Mouse (Mus musculus): ENCODE measurements around the gene Rnasel. TPM values are rescaled to one million over a fixed set of nuclear protein-coding genes. Genes with fewer than 3 reads are reported as not detected.

Gene Rnasel
- polyA plus RNA-seq, 1 experiment from 2014 or later, result 44.4 TPM

DNA sequence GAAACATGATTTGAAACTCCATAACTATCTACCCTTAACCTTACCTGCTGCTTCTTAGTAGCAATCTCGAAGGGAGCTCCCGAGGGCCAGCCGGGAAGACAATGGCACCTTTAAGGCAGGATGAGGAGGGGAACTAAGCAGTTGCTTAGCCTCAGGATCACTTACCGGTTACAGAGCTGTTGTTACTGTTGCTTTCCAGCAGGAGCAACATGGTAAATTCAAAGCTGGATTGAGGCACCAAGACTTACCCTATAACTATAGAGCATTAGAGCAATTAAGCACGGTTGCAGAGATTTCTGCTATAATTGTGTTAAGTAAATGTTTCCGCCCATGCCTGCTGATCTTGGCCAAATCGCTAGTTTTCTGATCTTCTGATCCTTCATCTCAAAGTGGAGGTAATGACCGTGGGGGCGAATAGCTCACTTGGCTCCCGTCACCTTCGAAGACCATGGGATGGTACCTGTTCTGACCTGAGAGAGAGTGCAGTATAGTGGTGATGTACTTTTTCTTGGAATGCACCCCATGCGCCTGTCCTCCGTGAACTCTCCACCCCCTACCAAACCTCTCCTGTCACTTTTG lies 9.7 kb upstream of the Rnasel start:
- no peak overlapping the region for H3K9ac ChIP-seq (replicated peaks)

DNA sequence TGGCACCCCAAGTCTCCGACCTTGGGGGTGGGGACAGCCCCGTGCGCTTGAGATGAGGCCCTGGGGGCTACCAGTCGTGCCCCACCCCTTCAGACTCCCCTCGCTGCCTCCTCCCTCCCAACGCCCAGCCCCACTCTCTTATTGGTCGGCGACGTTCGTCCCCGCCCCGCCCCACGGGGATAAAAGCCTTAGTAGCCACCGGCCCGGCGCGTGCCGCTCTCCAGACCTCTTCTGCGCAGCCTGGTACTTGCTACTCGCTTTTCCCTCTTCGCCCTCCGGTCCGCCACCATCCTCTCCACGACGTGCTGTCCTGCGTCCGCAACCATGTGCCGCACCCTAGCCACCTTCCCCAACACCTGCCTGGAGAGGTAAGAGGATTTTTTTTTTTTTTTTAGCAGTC lies 9.1 kb upstream of the Rnasel start, which contains the start of gene Rgs16:
Rgs16 (plus strand) TSS at position 205 of the 400 bp plus-strand sequence.
- H3K4me1 ChIP-seq, result peaks cover 67% of the 10 kb centered on the region
- H3K27ac ChIP-seq (replicated peaks), result no peak within 1 kb of the TSS; the same call in 1 of the 2 replicates
- peak; percentile 79 for ATAC-seq (replicated peaks)
- WGBS, result 2% methylated on average over 28 of the region's 28 CpGs
- H3K9me3 ChIP-seq, result no peaks in the 10 kb centered on the region
- H3K4me3 ChIP-seq, result peak within 1 kb of the TSS; percentile 50
- no peaks in the 10 kb centered on the region for H3K36me3 ChIP-seq
- no peaks in the 10 kb centered on the region for H3K27me3 ChIP-seq
- H3K4me2 ChIP-seq (replicated peaks), result peak within 1 kb of the TSS; percentile 74
- H3K9ac ChIP-seq (replicated peaks), result peak within 1 kb of the TSS; percentile 48

More for the DNA sequence above, 9.7 kb upstream of the Rnasel start:
- peak overlapping the region; percentile 74 for H3K4me2 ChIP-seq (replicated peaks)
- 17% methylated on average over 13 of the region's 13 CpGs for WGBS
- no peaks in the 10 kb centered on the region for H3K9me3 ChIP-seq
- ATAC-seq (replicated peaks), result no peak
- H3K4me3 ChIP-seq, result peak overlapping the region; percentile 50
- no peak overlapping the region for H3K27ac ChIP-seq (replicated peaks)
- H3K36me3 ChIP-seq, result no peaks in the 10 kb centered on the region
- H3K27me3 ChIP-seq, result no peaks in the 10 kb centered on the region
- H3K4me1 ChIP-seq, result peaks cover 64% of the 10 kb centered on the region

DNA sequence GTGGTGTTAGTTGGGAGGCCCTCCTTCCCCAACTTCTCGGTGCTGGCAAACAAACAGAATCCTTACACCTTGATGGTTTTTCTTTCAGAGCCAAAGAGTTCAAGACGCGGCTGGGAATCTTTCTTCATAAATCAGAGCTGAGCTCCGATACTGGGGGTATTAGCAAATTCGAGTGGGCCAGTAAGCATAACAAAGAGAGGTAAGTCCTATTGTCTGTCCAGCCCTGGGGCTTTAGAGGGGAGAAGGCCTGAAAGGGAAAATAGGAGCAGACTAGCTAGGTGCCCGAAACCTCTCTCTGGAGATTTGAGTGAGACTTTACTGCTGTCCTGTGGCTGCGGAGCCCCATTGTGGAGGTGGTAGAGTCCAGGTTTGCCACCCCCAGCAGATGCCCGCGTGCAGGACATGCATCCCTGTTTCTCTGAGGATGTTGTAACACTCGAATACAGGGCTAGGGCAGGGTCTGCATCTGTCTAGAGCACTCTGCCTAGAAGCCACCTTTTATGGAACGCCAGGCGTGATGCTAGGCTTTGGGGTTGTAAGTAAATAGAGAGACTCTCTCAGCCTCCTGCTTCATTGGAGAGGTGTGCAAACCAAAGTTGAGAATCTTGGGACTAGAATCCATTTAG lies 8.3 kb upstream of the Rnasel start:
- H3K4me1 ChIP-seq, result peaks cover 67% of the 10 kb centered on the region
- no peaks in the 10 kb centered on the region for H3K36me3 ChIP-seq
- peak overlapping the region; percentile 48 for H3K9ac ChIP-seq (replicated peaks)
- no peaks in the 10 kb centered on the region for H3K9me3 ChIP-seq
- H3K27ac ChIP-seq (replicated peaks), result no peak overlapping the region; the same call in 1 of the 2 replicates
- peak overlapping the region; percentile 50 for H3K4me3 ChIP-seq
- no peaks in the 10 kb centered on the region for H3K27me3 ChIP-seq
- 27% methylated on average over 12 of the region's 12 CpGs for WGBS
- no peak for ATAC-seq (replicated peaks)
- H3K4me2 ChIP-seq (replicated peaks), result peak overlapping the region; percentile 74

DNA sequence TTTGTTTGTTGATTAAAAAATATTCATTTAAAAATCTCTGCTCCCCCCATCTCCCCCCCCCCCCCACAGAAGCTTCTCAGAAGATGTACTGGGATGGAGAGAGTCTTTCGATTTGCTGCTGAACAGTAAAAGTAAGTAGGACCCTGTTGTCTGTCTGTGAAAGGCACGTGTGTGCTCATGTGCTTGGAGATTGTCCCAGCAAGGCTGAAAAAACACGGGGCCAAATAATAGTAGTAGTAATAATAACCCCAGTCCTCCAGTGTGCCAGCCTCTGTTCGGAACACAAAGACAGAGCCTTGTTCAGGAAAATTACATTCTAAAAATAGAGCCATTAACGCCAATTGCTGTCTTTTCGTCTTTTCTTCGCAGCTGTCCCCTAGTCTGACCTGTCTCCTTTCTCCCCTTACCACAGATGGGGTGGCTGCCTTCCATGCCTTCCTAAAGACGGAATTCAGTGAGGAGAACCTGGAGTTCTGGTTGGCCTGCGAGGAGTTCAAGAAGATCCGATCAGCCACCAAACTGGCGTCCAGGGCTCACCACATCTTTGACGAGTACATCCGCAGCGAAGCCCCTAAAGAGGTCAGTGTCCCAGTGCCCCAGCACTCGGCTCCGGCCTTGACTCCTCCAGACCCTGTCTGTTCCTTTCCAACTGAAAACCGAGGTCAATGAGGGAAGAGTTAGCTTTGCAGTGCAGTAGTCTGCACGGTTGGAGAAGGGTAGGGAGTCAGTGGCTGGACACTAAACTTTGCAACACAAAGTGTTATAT lies 7.5 kb upstream of the Rnasel start:
- H3K4me1 ChIP-seq, result peaks cover 62% of the 10 kb centered on the region

DNA sequence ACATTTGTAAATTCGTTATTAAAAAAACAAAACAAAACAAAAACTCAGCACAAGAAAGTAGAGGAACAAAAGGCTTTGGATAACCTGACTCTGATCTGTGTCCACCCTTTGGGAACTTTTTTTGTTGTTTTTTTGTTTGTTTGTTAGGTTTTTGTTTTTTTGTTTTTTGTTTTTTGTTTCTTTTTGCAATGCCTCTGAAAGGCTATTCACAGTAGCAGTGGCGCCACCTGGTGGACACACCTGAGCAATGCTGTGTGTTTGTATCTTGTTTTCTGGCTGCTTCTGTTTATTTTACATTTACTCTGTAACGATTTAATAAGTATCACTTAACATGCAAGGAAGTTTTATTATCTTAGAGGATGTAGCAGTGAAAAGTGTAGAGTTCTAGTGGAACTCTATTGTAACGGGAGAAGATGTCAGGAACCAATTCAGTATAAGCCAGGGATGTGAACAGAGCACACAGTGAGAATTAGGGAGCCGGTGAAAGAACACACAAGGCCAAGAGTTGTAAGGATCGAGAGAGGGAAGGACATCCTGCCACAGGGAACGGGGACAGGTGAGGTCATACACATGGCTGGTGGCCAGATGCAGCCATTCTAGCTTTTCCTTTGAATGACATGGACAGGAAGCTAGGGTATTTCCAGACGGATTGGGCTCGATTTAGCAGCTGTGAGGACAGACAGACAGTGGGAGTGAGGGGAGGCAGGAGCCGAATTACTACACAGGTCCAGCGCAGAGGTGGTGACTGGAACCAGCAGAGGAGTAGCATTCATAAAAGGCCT lies 6.7 kb upstream of the Rnasel start:
- H3K4me2 ChIP-seq (replicated peaks), result peak overlapping the region; percentile 74
- peaks cover 59% of the 10 kb centered on the region for H3K4me1 ChIP-seq
- peak overlapping the region; percentile 50 for H3K4me3 ChIP-seq
- no peak for ATAC-seq (replicated peaks)
- no peak overlapping the region for H3K9ac ChIP-seq (replicated peaks)
- no peaks in the 10 kb centered on the region for H3K36me3 ChIP-seq
- no peaks in the 10 kb centered on the region for H3K9me3 ChIP-seq
- H3K27ac ChIP-seq (replicated peaks), result no peak overlapping the region
- H3K27me3 ChIP-seq, result no peaks in the 10 kb centered on the region
- 59% methylated on average over 11 of the region's 11 CpGs for WGBS

More for the DNA sequence above, 7.5 kb upstream of the Rnasel start:
- H3K27ac ChIP-seq (replicated peaks), result peak overlapping the region; percentile 3; the same call in 1 of the 2 replicates
- no peaks in the 10 kb centered on the region for H3K9me3 ChIP-seq
- no peak for ATAC-seq (replicated peaks)
- H3K27me3 ChIP-seq, result no peaks in the 10 kb centered on the region
- H3K4me2 ChIP-seq (replicated peaks), result peak overlapping the region; percentile 74
- no peaks in the 10 kb centered on the region for H3K36me3 ChIP-seq
- 49% methylated on average over 18 of the region's 18 CpGs for WGBS
- no peak overlapping the region; the same call in 1 of the 2 replicates for H3K9ac ChIP-seq (replicated peaks)
- peak overlapping the region; percentile 50 for H3K4me3 ChIP-seq

DNA sequence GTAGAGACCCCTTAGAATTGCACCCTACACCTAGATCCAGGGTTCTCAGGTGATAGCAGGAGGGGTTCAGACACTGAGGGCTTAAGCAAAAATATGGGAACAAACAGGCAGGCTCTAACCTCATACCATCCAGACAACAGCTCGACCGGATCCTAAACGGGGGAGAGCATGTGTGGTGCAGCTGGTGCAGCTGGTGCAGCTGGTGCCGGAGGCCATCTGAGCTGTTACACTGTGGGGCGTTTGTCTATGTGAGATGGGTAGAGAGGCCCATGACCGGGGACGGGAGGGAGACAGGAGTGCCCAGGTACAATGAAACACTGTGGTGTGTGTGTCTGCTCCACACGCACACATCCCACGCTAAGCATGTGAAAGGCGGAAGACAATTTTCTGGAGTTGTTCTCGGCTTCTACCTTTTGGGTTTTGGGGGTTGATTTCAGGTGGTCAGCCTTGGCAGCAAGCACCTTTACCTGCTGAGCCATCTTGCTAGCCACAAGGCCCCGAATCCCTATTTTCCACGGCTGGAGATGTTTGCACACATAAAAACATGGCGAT lies 3.0 kb upstream of the Rnasel start:
- no peak overlapping the region for H3K9ac ChIP-seq (replicated peaks)

DNA sequence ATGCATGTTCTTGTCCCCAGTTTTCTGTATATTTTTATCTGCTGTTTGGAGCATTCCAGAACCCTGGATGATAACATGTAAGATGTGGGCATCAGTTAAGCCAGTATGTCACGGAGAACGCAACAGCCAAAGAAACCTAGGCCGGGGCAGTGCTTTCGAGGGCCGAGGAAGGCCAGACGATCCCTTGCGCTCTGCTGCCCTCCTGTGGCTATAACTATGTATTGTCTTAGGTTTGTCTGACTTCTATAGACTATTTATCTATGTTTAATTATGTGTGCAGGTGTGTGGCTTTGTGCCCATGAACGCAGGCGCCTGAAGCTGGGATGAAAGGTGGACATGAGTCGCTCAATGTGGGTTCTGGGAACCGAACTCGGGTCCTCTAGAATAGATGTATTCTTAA lies 2.5 kb upstream of the Rnasel start:
- H3K4me1 ChIP-seq, result peaks cover 65% of the 10 kb centered on the region
- no peaks in the 10 kb centered on the region for H3K9me3 ChIP-seq
- H3K4me2 ChIP-seq (replicated peaks), result no peak overlapping the region
- no peak overlapping the region for H3K4me3 ChIP-seq
- no peak overlapping the region for H3K27ac ChIP-seq (replicated peaks)
- H3K27me3 ChIP-seq, result no peaks in the 10 kb centered on the region
- H3K9ac ChIP-seq (replicated peaks), result no peak overlapping the region
- 5% methylated on average over 12 of the region's 12 CpGs for WGBS
- ATAC-seq (replicated peaks), result no peak
- no peaks in the 10 kb centered on the region for H3K36me3 ChIP-seq

More for the DNA sequence above, 3.0 kb upstream of the Rnasel start:
- H3K27ac ChIP-seq (replicated peaks), result no peak overlapping the region
- no peak overlapping the region for H3K4me2 ChIP-seq (replicated peaks)
- no peaks in the 10 kb centered on the region for H3K9me3 ChIP-seq
- peak; percentile 9; the same call in 1 of the 2 replicates for ATAC-seq (replicated peaks)
- 71% methylated on average over 14 of the region's 14 CpGs for WGBS
- H3K4me1 ChIP-seq, result peaks cover 64% of the 10 kb centered on the region
- H3K36me3 ChIP-seq, result no peaks in the 10 kb centered on the region
- H3K4me3 ChIP-seq, result no peak overlapping the region
- no peaks in the 10 kb centered on the region for H3K27me3 ChIP-seq

DNA sequence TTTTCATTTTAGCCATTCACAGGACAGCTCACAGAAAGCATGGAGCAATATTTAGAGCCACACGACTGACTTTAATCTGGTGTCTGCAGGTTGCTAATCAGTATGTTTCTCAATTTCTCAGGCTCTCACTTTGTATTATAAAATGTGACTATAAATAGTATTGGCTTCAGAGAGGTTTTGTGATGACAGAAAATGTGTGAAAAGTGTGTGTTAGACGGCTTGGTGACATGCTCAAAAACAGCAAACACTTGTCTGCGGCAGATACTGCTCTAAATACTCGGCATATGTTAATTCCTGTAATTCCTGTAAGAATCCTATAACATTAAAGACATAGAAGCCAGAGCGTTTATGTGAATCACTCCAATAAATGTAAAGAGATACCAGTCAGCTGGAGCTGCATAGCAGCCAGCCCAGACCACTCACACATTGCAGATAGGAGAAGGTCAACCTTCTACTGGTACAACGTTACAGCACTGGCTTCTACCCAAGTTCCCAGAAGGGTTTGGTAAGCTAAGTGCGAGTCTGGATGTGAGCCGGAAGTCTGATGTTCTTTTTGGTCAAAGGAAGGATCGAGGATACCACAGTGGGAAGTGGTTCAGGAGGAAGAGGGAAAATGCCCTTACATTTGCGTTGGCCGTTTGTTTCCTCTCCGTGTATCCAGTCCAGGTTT lies 1.2 kb upstream of the Rnasel start:
- WGBS, result 59% methylated on average over 12 of the region's 12 CpGs

DNA sequence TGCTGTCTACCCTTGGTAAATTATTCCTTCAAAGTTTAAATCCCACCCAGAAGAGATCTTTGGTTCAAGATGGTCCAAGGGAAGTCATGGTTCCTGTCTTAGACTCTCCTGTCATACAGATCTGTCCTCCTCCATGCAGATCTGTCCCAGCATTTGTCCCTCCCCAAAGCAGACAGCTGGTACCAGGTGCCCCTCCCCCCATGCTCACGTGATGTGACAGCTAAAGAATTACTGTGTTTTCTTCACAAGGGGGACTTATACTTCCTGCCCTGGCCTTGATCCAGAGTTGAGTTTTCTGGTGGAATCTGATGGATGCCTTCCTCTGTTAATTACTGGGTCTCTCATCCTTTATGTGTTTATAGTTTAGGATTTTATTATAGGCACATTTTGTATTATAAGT lies 677 bp upstream of the Rnasel start:
- H3K36me3 ChIP-seq, result 0 out of 2 replicates have a peak, but pooled peaks cover 2% of the 10 kb centered on the region
- no peak overlapping the region for H3K4me3 ChIP-seq
- H3K4me2 ChIP-seq (replicated peaks), result peak overlapping the region; percentile 51; the same call in 1 of the 2 replicates
- no peaks in the 10 kb centered on the region for H3K27me3 ChIP-seq
- peak; percentile 9; the same call in 1 of the 2 replicates for ATAC-seq (replicated peaks)
- H3K27ac ChIP-seq (replicated peaks), result peak overlapping the region; percentile 84
- 0% methylated on average over 1 of the region's 1 CpGs for WGBS
- no peak overlapping the region for H3K9ac ChIP-seq (replicated peaks)
- no peaks in the 10 kb centered on the region for H3K9me3 ChIP-seq
- peaks cover 59% of the 10 kb centered on the region for H3K4me1 ChIP-seq

More for the DNA sequence above, 1.2 kb upstream of the Rnasel start:
- Histone ChIP-seq H3K4me2 (replicated peaks) (peak overlapping the region; percentile 51; the same call in 1 of the 2 replicates), H3K36me3 (no peaks in the 10 kb centered on the region), H3K9me3 (no peaks in the 10 kb centered on the region), H3K4me1 (peaks cover 63% of the 10 kb centered on the region), H3K9ac (replicated peaks) (no peak overlapping the region), H3K27ac (replicated peaks) (peak overlapping the region; percentile 84), H3K27me3 (no peaks in the 10 kb centered on the region), H3K4me3 (no peak overlapping the region)
- ATAC-seq (replicated peaks), result no peak

DNA sequence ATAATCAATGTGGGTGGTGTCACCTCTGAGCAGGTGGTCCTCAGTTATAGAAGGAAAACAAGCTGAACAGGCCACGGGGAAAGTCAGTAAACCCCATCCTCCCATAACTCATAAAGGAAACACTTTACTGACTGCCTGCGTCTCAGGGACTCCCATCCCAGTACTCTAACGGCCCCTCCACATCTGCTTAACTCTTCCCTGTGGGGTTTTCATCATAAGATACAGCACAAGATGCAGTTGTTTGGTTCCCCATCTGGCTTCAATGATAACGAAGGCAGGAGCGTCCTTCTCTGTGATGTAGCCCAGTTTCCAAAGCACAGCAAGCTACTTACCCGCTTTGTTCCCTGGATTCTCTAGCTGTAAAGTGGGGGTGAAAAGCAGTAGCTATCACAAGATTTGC lies 828 bp downstream of the Rnasel start:
- 45% methylated on average over 6 of the region's 6 CpGs for WGBS
- ATAC-seq (replicated peaks), result 0 out of 2 replicates have a peak, but pooled peaks have one; percentile 9
- Histone ChIP-seq H3K36me3 (0 out of 2 replicates have a peak, but pooled peaks cover 5% of the 10 kb centered on the region), H3K4me1 (peaks cover 47% of the 10 kb centered on the region), H3K4me2 (replicated peaks) (peak overlapping the region; percentile 51), H3K27me3 (no peaks in the 10 kb centered on the region), H3K4me3 (peak overlapping the region; percentile 46), H3K9me3 (no peaks in the 10 kb centered on the region), H3K27ac (replicated peaks) (peak overlapping the region; percentile 84), H3K9ac (replicated peaks) (peak overlapping the region; percentile 73)

Measured in forebrain, embryonic 15.5 days (tissue).